Mouse (Mus musculus): ENCODE measurements at regions not wholly inside any gene's neighbourhood (a gene's known extent, or its start where the extent isn't known, plus 50 kb on each side); places are given as distances from the start of the nearest gene placed in this dataset.

- Histone ChIP-seq H3K27ac (ENCODE audit: low read depth) (peak overlapping the region; percentile 19; the same call in 1 of the 2 replicates), H3K4me1 (replicated peaks; ENCODE audit: control insufficient read depth, insufficient read depth, low read length) (peaks cover 29% of the 10 kb centered on the region), H3K27me3 (replicated peaks; ENCODE audit: control insufficient read depth, insufficient read depth, low read length) (no peaks in the 10 kb centered on the region), H3K4me3 (ENCODE audit: low read depth, low read length) (no peak overlapping the region), H3K9ac (ENCODE audit: low read length) (no peak overlapping the region), H3K4me2 (ENCODE audit: low read length) (0 out of 2 replicates have a peak overlapping the region, but pooled peaks have one; percentile 18), H3K9me3 (ENCODE audit: control insufficient read depth, low read length) (no peaks in the 10 kb centered on the region), H3K36me3 (ENCODE audit: control insufficient read depth, insufficient read depth, low read length) (no peaks in the 10 kb centered on the region)
- DNase-seq (ENCODE audit: low spot score) (peak; percentile 71), ATAC-seq (replicated peaks; ENCODE audit: low FRiP score, low TSS enrichment, low read depth) (peak; percentile 37; the same call in 1 of the 2 replicates)
- 19% methylated on average over 13 of the region's 13 CpGs for WGBS
Observed at GRCm38 (mm10) chr10:43718768-43719167, 140.7 kb downstream of the Cd24a start.

- 45% methylated on average over 4 of the region's 4 CpGs for WGBS
- no peak for DNase-seq (ENCODE audit: low spot score)
Observed at GRCm38 (mm10) chr10:43721356-43721755, 143.3 kb downstream of the Cd24a start.

GRCm38 (mm10) chr10:43722164-43722563, 144.1 kb downstream of the Cd24a start:
- H3K4me1 ChIP-seq (replicated peaks; ENCODE audit: control insufficient read depth, insufficient read depth, low read length) = peaks cover 31% of the 10 kb centered on the region
- H3K36me3 ChIP-seq (ENCODE audit: control insufficient read depth, insufficient read depth, low read length) = no peaks in the 10 kb centered on the region
- WGBS = 9% methylated on average over 3 of the region's 3 CpGs
- no peaks in the 10 kb centered on the region for H3K27me3 ChIP-seq (replicated peaks; ENCODE audit: control insufficient read depth, insufficient read depth, low read length)
- no peak overlapping the region for H3K4me3 ChIP-seq (ENCODE audit: low read depth, low read length)
- peak overlapping the region; percentile 77; the same call in 1 of the 2 replicates for H3K27ac ChIP-seq (ENCODE audit: low read depth)
- no peaks in the 10 kb centered on the region for H3K9me3 ChIP-seq (ENCODE audit: control insufficient read depth, low read length)
- H3K4me2 ChIP-seq (ENCODE audit: low read length) = peak overlapping the region; percentile 60
- ATAC-seq (replicated peaks; ENCODE audit: low FRiP score, low TSS enrichment, low read depth) = no peak
- no peak overlapping the region for H3K9ac ChIP-seq (ENCODE audit: low read length)
- no peak for DNase-seq (ENCODE audit: low spot score)

More at GRCm38 (mm10) chr10:43721356-43721755, 143.3 kb downstream of the Cd24a start:
- Histone ChIP-seq H3K9ac (ENCODE audit: low read length) (no peak overlapping the region), H3K4me2 (ENCODE audit: low read length) (no peak overlapping the region), H3K36me3 (ENCODE audit: control insufficient read depth, insufficient read depth, low read length) (no peaks in the 10 kb centered on the region), H3K4me1 (replicated peaks; ENCODE audit: control insufficient read depth, insufficient read depth, low read length) (peaks cover 31% of the 10 kb centered on the region), H3K27ac (ENCODE audit: low read depth) (no peak overlapping the region), H3K27me3 (replicated peaks; ENCODE audit: control insufficient read depth, insufficient read depth, low read length) (no peaks in the 10 kb centered on the region), H3K4me3 (ENCODE audit: low read depth, low read length) (no peak overlapping the region), H3K9me3 (ENCODE audit: control insufficient read depth, low read length) (no peaks in the 10 kb centered on the region)
- no peak for ATAC-seq (replicated peaks; ENCODE audit: low FRiP score, low TSS enrichment, low read depth)

DNA sequence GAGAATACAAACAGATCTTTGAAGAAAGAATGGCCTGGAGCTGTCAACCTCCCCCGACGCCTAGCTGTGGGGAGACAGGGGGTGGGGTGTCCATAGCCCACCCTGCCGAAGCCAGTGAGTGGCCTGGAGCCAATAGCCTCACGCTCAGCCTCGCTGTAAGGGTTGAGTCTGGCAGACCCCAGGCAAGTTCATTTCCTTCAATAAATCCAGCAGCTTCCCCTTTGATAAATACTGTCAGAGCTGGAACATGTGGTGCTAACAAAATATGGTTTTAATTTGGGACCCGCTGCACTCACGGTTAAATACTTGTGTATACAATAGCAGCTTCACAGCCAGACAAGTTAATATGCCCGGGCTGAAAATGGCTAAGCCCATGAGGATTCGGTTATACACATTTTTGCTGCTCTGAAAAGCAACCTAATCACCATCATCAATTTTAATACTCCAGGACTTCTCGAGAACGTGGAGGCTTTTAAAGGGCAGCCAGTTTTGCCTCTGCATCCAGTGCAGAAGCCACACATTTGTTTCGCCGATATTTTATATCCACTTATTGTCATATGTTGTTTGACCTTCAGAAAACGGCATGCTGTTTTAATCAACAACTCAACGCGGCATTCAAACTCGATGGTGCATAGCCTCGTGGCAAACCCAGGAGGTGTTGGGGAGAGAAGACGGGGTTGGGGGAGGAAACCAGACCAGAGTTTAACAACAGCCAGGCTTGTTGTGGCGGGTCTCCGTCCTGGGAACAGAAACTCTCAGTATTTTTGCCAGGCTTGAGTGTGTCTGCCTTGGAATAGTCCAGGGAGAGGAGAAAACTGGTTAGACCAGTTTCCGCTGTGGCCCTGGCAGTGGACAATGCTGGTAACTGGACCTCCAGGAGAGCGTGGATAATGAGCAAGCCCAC, 144.9 kb downstream of the Cd24a start:
- 6% methylated on average over 23 of the region's 23 CpGs for WGBS

DNA sequence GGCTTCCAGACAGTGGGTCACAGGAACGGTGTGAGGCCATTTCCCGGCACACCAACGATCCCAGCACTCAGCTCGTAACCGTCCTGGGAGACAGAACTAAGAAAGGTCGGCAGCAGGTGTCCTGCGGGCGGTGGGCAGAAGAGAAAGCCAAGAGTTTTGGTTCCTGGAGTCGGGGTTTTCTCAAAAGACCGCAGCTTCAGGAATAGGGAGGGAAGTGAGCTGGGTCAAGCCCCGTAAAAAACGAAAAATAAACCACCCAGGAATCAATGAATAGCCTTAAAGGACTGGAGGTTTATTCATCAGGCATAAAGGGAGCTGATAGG, 145.5 kb downstream of the Cd24a start:
- no peak for DNase-seq (ENCODE audit: low spot score)
- no peaks in the 10 kb centered on the region for H3K27me3 ChIP-seq (replicated peaks; ENCODE audit: control insufficient read depth, insufficient read depth, low read length)

More for the DNA sequence above, 144.9 kb downstream of the Cd24a start:
- Histone ChIP-seq H3K9ac (ENCODE audit: low read length) (peak overlapping the region; percentile 35), H3K4me3 (ENCODE audit: low read depth, low read length) (peak overlapping the region; percentile 25), H3K36me3 (ENCODE audit: control insufficient read depth, insufficient read depth, low read length) (no peaks in the 10 kb centered on the region), H3K4me2 (ENCODE audit: low read length) (peak overlapping the region; percentile 60), H3K9me3 (ENCODE audit: control insufficient read depth, low read length) (no peaks in the 10 kb centered on the region), H3K4me1 (replicated peaks; ENCODE audit: control insufficient read depth, insufficient read depth, low read length) (peaks cover 31% of the 10 kb centered on the region), H3K27ac (ENCODE audit: low read depth) (peak overlapping the region; percentile 77), H3K27me3 (replicated peaks; ENCODE audit: control insufficient read depth, insufficient read depth, low read length) (no peaks in the 10 kb centered on the region)
- ATAC-seq (replicated peaks; ENCODE audit: low FRiP score, low TSS enrichment, low read depth) (peak; percentile 29), DNase-seq (ENCODE audit: low spot score) (peak; percentile 75)

DNA sequence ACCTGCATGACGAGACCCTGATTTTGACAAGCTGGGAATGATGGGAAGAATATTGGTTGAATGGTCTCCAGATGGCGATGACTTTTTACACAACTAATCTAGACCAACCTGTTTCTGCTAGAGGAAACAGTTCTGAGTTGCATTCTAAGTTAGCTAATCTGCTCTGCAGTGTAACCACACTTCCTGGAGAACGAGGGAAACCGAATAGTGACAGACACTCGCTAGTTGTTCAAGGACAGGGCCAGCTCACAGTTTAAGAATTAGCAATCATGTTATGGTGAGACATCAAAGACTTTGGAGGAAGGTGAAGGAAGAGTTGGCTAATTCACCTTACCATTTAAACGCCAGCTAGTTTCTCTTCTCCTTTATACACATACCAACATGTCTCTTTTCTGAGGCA, 149.7 kb downstream of the Cd24a start:
- Histone ChIP-seq H3K9me3 (ENCODE audit: control insufficient read depth, low read length) (no peaks in the 10 kb centered on the region), H3K4me1 (replicated peaks; ENCODE audit: control insufficient read depth, insufficient read depth, low read length) (peaks cover 12% of the 10 kb centered on the region), H3K9ac (ENCODE audit: low read length) (no peak overlapping the region), H3K27ac (ENCODE audit: low read depth) (no peak overlapping the region), H3K36me3 (ENCODE audit: control insufficient read depth, insufficient read depth, low read length) (no peaks in the 10 kb centered on the region), H3K27me3 (replicated peaks; ENCODE audit: control insufficient read depth, insufficient read depth, low read length) (no peaks in the 10 kb centered on the region), H3K4me3 (ENCODE audit: low read depth, low read length) (no peak overlapping the region), H3K4me2 (ENCODE audit: low read length) (no peak overlapping the region)
- DNase-seq (ENCODE audit: low spot score) (no peak), ATAC-seq (replicated peaks; ENCODE audit: low FRiP score, low TSS enrichment, low read depth) (no peak)
- 84% methylated on average over 6 of the region's 6 CpGs for WGBS

More for the DNA sequence above, 145.5 kb downstream of the Cd24a start:
- no peaks in the 10 kb centered on the region for H3K9me3 ChIP-seq (ENCODE audit: control insufficient read depth, low read length)
- H3K4me1 ChIP-seq (replicated peaks; ENCODE audit: control insufficient read depth, insufficient read depth, low read length) = peaks cover 31% of the 10 kb centered on the region
- H3K4me3 ChIP-seq (ENCODE audit: low read depth, low read length) = peak overlapping the region; percentile 25
- no peak for ATAC-seq (replicated peaks; ENCODE audit: low FRiP score, low TSS enrichment, low read depth)
- 4% methylated on average over 12 of the region's 12 CpGs for WGBS
- no peaks in the 10 kb centered on the region for H3K36me3 ChIP-seq (ENCODE audit: control insufficient read depth, insufficient read depth, low read length)
- peak overlapping the region; percentile 60 for H3K4me2 ChIP-seq (ENCODE audit: low read length)
- H3K9ac ChIP-seq (ENCODE audit: low read length) = peak overlapping the region; percentile 35
- peak overlapping the region; percentile 77 for H3K27ac ChIP-seq (ENCODE audit: low read depth)

DNA sequence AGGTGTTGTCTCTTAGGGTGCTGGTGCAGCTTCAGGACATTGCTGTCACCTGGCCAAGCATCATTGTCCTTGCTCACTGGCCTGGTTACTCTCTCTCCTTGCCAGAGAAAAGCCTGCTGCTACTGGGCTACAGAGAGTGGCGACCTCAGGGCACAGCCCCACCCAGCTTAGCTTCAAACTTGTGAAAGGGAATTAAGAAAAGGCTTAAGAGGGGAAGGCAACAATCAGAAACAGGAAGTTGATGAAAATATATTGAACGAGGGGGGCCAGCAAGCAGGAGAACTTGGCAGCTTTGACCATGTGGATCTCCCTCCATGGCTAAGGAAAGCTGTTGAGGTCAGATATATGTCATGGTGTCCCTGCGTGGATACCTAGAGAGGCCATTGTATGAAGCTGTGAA, 151.1 kb downstream of the Cd24a start:
- 69% methylated on average over 3 of the region's 3 CpGs for WGBS
- Histone ChIP-seq H3K4me2 (ENCODE audit: low read length) (no peak overlapping the region), H3K4me1 (replicated peaks; ENCODE audit: control insufficient read depth, insufficient read depth, low read length) (no peaks in the 10 kb centered on the region), H3K27me3 (replicated peaks; ENCODE audit: control insufficient read depth, insufficient read depth, low read length) (no peaks in the 10 kb centered on the region), H3K27ac (ENCODE audit: low read depth) (no peak overlapping the region), H3K9ac (ENCODE audit: low read length) (no peak overlapping the region), H3K36me3 (ENCODE audit: control insufficient read depth, insufficient read depth, low read length) (no peaks in the 10 kb centered on the region), H3K4me3 (ENCODE audit: low read depth, low read length) (no peak overlapping the region), H3K9me3 (ENCODE audit: control insufficient read depth, low read length) (no peaks in the 10 kb centered on the region)
- no peak for ATAC-seq (replicated peaks; ENCODE audit: low FRiP score, low TSS enrichment, low read depth)
- no peak for DNase-seq (ENCODE audit: low spot score)

DNA sequence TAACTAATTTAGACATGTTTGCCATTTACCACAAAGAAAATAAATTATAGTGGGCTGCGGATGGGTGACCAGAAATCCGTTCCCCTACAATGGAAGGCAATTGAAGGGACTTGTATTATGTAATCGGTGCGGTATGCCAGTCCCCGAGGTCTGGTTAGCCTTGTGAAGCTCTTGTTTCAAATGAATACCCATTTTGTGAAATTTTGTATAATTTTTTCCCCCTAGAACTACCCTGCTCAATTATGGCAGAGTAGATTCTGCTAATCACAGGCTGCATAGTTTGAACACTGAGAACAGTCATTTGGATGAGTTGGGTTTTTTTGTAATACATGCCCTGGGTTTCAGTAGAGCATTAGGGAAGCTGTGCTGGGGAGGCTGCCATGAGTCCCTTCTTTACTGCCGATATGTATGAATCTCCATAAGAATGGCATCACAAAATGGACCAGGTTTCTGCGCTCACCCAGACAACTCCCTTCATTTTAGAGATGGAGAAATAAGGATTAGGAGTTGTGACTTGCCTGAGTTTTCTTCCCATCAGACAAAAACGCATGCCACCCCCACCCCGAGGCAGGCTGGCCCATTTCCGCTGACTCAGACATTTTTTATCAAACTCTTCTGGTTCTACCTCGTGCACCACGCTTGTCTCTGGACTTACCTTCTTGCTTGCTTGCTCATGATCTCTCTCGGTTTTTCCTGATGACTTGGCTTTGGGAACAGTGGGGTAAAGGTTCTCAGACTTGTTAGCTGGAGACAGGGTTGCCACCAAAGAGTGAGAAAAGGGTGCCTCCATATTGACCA, 155.7 kb downstream of the Cd24a start:
- Histone ChIP-seq H3K4me2 (ENCODE audit: low read length) (no peak overlapping the region), H3K4me3 (ENCODE audit: low read depth, low read length) (no peak overlapping the region), H3K9me3 (ENCODE audit: control insufficient read depth, low read length) (no peaks in the 10 kb centered on the region), H3K9ac (ENCODE audit: low read length) (no peak overlapping the region), H3K27me3 (replicated peaks; ENCODE audit: control insufficient read depth, insufficient read depth, low read length) (no peaks in the 10 kb centered on the region), H3K36me3 (ENCODE audit: control insufficient read depth, insufficient read depth, low read length) (no peaks in the 10 kb centered on the region), H3K27ac (ENCODE audit: low read depth) (no peak overlapping the region), H3K4me1 (replicated peaks; ENCODE audit: control insufficient read depth, insufficient read depth, low read length) (no peaks in the 10 kb centered on the region)
- 85% methylated on average over 13 of the region's 13 CpGs for WGBS
- ATAC-seq (replicated peaks; ENCODE audit: low FRiP score, low TSS enrichment, low read depth) (no peak), DNase-seq (ENCODE audit: low spot score) (peak; percentile 47)
